Mouse (Mus musculus) midbrain, embryonic 10.5 days (tissue): ENCODE measurements at regions not wholly inside any gene's neighbourhood (a gene's known extent, or its start where the extent isn't known, plus 50 kb on each side); places are given as distances from the start of the nearest gene placed in this dataset.

Source experiments
- DNase-seq: peaks from one replicate; pipeline ENCODE4 v3.0.0-alpha.2; 2017; ENCODE audit warnings: low spot score
- H3K27ac ChIP-seq: fragments of 300-500 bp; sonication (generic); replicated peaks from 2 replicates; pipeline ENCODE4 v1.5.1; 2016; ENCODE audit warnings: mild to moderate bottlenecking
- H3K27me3 ChIP-seq: fragments of 300-500 bp; sonication (generic); 2 replicates; pipeline ENCODE4 v1.6.1; 2016; ENCODE audit warnings: low read depth, mild to moderate bottlenecking; ENCODE audit not compliant: poor library complexity, severe bottlenecking
- H3K36me3 ChIP-seq: fragments of 300-500 bp; sonication (generic); 2 replicates; pipeline ENCODE4 v1.6.1; 2016; ENCODE audit warnings: mild to moderate bottlenecking, moderate library complexity
- H3K4me1 ChIP-seq: fragments of 300-500 bp; sonication (generic); 2 replicates; pipeline ENCODE4 v1.6.1; 2016
- H3K4me3 ChIP-seq: fragments of 300-500 bp; sonication (generic); 2 replicates; pipeline ENCODE4 v1.5.1; 2016; ENCODE audit warnings: mild to moderate bottlenecking, moderate library complexity
- H3K9me3 ChIP-seq: fragments of 300-500 bp; sonication (generic); replicated peaks from 2 replicates; pipeline ENCODE4 v1.6.1; 2016; ENCODE audit warnings: mild to moderate bottlenecking
- WGBS: fragments of 180-500 bp; shearing (Covaris S2); methylation state at CpG from one replicate; pipeline ENCODE4 v1.1.7; 2016; 5-methylcytosine and 5-hydroxymethylcytosine counted together

DNA sequence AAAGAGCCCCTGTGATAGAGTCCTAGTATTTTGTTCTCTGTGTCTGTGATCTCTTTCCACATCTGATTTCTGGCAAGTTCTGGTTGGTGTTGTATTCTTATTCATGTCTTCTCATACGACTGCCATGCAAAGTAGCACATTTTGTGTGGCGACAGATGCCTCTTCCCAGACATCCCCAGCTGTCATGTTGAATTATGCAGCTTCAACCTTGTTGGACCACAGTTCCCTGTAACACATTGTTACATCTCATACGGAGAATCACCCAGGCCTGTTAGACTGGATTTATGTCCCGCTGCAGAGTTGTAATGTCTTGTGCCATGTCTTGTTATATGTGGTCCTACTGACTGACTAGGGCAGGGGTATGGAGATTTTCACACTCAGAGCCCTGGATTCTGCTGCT, 543.3 kb downstream of the Grin2a start:
- Histone ChIP-seq H3K4me1 (no peaks in the 10 kb centered on the region), H3K9me3 (no peaks in the 10 kb centered on the region), H3K27ac (no peak overlapping the region), H3K36me3 (no peaks in the 10 kb centered on the region), H3K27me3 (no peaks in the 10 kb centered on the region), H3K4me3 (no peak overlapping the region)
- 91% methylated on average over 4 of the region's 4 CpGs for WGBS
- DNase-seq, result no peak

DNA sequence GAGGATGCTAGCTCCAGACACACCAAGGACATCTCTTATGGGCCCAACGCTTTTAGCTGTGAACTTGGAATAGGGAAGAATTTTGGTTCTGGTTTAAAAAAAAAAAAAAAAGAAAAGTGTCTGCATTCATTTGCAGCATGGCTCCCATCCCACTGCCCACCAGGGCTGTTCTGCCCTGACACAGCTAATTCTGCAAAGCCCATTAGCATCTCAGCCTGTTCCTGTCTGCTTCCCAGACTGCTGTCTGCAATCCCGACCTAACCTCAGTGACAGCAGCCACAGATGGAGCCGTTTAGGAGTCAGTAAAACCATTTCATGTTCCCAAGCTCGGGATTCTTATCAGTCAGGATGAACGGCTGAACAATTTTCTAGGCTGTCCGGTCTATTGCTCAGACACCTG, 537.8 kb downstream of the Grin2a start:
- DNase-seq, result no peak
- 84% methylated on average over 6 of the region's 6 CpGs for WGBS
- Histone ChIP-seq H3K27ac (no peak overlapping the region), H3K9me3 (no peaks in the 10 kb centered on the region), H3K27me3 (no peaks in the 10 kb centered on the region), H3K4me3 (no peak overlapping the region), H3K36me3 (no peaks in the 10 kb centered on the region), H3K4me1 (no peaks in the 10 kb centered on the region)

DNA sequence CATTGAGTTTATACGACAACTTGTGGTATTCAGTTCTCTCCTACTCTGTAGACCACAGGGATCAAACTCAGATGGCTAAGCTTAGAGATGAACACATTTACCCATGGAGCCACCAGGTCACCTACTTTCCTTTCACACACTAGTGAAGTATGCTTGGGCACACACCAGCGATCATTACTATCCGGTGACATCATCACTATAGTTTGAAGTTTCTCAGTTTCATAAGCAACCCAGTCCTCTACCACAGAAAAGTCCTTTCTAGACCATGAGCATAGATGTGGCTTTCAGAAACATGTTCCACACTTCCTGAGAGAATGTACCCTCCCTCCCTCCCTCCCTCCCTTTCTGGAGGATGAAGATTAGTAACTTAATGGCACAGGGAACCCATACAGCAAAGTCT, 532.9 kb downstream of the Grin2a start:
- no peak for DNase-seq
- no peaks in the 10 kb centered on the region for H3K27me3 ChIP-seq
- H3K9me3 ChIP-seq, result no peaks in the 10 kb centered on the region
- H3K36me3 ChIP-seq, result no peaks in the 10 kb centered on the region
- no peak overlapping the region for H3K27ac ChIP-seq
- WGBS, result 92% methylated on average over 3 of the region's 3 CpGs
- H3K4me1 ChIP-seq, result no peaks in the 10 kb centered on the region
- no peak overlapping the region for H3K4me3 ChIP-seq

DNA sequence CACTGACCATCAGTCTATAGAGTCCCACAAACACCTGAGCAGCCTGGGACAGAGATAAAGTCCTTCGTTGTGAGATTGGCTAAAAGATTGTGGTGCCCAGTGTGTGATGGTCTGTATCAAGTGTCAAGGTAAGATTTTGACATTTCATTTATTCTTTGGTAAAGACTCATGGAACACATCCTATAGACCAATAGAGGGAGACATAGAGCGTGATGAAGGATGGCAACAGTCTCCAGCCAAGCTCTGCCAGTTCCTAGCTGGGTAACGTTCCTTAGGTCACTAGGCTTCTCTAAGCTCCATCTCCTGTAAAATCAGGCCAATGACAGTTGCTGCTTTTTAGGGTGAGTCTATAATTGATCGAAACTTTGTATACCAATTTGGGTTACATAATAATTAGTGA, 526.0 kb downstream of the Grin2a start:
- WGBS, result 66% methylated on average over 4 of the region's 4 CpGs
- no peaks in the 10 kb centered on the region for H3K4me1 ChIP-seq
- no peak overlapping the region for H3K27ac ChIP-seq
- no peaks in the 10 kb centered on the region for H3K27me3 ChIP-seq
- no peaks in the 10 kb centered on the region for H3K9me3 ChIP-seq
- H3K4me3 ChIP-seq, result no peak overlapping the region
- no peaks in the 10 kb centered on the region for H3K36me3 ChIP-seq
- no peak for DNase-seq

DNA sequence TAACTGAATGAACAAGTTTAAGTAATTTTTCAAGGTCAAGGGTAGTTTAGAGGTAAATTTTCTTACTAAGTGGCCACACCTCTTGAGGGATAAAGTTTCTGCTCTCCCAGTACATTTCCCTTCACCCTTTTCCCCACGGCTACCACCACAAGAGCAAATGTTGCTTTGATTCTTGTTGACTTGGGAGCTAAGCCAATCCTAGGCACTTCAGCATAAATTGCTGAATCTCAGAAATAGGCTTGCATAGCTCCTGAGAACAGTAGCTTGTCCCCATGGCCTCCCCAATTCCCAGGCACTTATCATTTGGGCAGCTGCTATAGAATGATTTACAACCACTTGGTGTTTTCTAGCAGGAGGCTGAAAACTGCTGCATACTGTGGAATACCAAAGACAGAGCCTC, 510.1 kb downstream of the Grin2a start:
- Histone ChIP-seq H3K4me1 (no peaks in the 10 kb centered on the region), H3K27ac (no peak overlapping the region), H3K9me3 (no peaks in the 10 kb centered on the region), H3K4me3 (no peak overlapping the region), H3K36me3 (no peaks in the 10 kb centered on the region), H3K27me3 (no peaks in the 10 kb centered on the region)
- 86% methylated on average over 1 of the region's 1 CpGs for WGBS
- DNase-seq, result no peak

DNA sequence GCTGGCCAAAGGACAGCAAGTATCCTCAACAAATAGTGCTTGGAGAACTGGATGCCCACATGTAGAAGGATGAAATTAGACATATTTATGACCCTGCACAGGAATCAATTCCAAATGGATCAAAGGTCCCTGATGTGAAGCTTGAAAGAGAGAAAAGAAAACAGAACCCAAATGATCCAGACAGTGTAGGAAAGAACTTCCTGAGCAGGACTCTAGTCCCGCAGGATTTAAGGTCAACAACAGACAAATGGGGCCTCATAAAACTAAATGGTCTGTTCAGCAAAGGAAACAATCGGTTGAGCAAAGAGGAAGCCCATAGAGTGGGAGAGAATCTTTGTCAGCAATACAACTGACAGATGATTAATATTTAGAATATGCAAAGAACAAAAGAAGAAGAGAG, 497.1 kb downstream of the Grin2a start:
- 75% methylated on average over 2 of the region's 2 CpGs for WGBS
- DNase-seq, result no peak
- no peak overlapping the region for H3K27ac ChIP-seq
- no peaks in the 10 kb centered on the region for H3K27me3 ChIP-seq
- no peak overlapping the region for H3K4me3 ChIP-seq
- H3K36me3 ChIP-seq, result no peaks in the 10 kb centered on the region
- H3K9me3 ChIP-seq, result no peaks in the 10 kb centered on the region
- H3K4me1 ChIP-seq, result no peaks in the 10 kb centered on the region

DNA sequence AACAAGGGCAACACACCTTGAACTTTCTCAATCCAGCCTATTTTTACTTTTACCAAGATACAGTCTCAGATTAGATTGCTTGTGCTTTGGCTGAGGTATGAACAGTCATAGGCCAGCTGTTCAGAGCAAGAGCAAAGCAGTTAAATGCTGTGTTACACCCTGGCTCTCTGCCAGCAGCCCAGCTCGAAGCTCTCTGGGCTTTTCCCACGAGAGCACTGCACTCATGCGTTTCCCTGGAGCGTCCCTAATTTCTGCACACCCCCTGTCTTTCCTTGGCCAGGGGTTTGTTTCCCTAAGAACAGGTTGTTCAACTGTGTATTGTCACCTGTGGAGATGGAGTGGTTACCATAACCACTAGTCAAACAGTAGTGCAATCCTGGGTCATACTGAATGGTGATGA, 493.6 kb downstream of the Grin2a start:
- H3K27me3 ChIP-seq, result no peaks in the 10 kb centered on the region
- no peak for DNase-seq
- no peaks in the 10 kb centered on the region for H3K36me3 ChIP-seq
- no peak overlapping the region for H3K4me3 ChIP-seq
- no peaks in the 10 kb centered on the region for H3K9me3 ChIP-seq
- no peak overlapping the region for H3K27ac ChIP-seq
- WGBS, result 84% methylated on average over 4 of the region's 4 CpGs
- H3K4me1 ChIP-seq, result no peaks in the 10 kb centered on the region

DNA sequence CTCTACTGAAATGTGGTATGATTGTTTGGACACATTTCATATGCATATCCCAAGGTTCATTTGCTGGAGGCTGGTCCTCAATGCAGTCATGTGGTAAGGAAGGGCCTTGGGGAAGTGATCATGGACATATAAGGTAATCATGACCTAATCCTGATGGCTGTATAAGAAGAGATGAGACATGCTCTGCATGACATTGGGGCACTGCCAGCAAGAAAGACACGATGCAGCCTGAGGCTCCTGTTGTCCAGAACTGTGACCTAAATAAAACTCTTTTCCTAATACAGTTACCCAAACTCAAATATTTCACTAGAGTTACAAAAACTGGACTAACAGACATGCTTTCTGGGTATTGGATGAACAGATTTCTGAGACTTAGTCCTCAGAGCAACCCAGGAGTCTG, 485.7 kb downstream of the Grin2a start:
- no peak for DNase-seq
- no peaks in the 10 kb centered on the region for H3K36me3 ChIP-seq
- no peaks in the 10 kb centered on the region for H3K9me3 ChIP-seq
- no peak overlapping the region for H3K27ac ChIP-seq
- no peaks in the 10 kb centered on the region for H3K27me3 ChIP-seq
- H3K4me1 ChIP-seq, result no peaks in the 10 kb centered on the region
- no peak overlapping the region for H3K4me3 ChIP-seq
- 87% methylated on average over 1 of the region's 1 CpGs for WGBS

DNA sequence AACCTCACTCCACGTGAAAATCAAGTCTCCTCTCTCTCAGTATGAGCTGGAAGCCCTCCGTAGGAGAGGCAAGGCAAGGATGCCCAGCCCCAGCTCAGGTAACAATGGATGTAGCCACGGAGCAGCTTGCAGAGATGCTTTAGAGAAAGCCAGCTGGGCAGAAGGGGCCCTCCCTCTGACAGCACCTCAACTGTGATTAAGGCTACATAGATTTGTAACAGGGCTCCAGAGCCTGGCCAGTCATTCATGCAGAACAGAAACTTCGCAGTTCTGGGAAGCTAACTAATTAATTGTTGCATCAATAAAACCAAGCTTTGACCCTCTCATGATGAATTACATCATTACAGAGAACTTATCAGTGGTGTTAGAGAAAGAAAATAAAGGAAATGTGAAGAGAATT, 480.8 kb downstream of the Grin2a start:
- no peak overlapping the region for H3K4me3 ChIP-seq
- 47% methylated on average over 4 of the region's 4 CpGs for WGBS
- H3K9me3 ChIP-seq, result peaks cover 6% of the 10 kb centered on the region
- no peak overlapping the region for H3K27ac ChIP-seq
- no peaks in the 10 kb centered on the region for H3K36me3 ChIP-seq
- DNase-seq, result no peak
- H3K4me1 ChIP-seq, result peaks cover 12% of the 10 kb centered on the region
- H3K27me3 ChIP-seq, result no peaks in the 10 kb centered on the region
